Mouse (Mus musculus): ENCODE results near the gene Ttn.

- no peak for TF ChIP-seq POLR2A (IDR thresholded peaks at IDR 0.05; ENCODE audit: low read depth, low read length)
- no peak for TF ChIP-seq CTCF (IDR thresholded peaks at IDR 0.05; ENCODE audit: extremely low read depth, insufficient read depth, insufficient read length, insufficient replicate concordance)
Measured at GRCm38 (mm10) chr2:76695290-76695689, 287.1 kb downstream of the Ttn start.

All from spleen, adult 2 months (tissue).